Mouse (Mus musculus): ENCODE measurements around the gene Pnmal1. TPM values are rescaled to one million over a fixed set of nuclear protein-coding genes. Genes with fewer than 3 reads are reported as not detected.
A peak's percentile ranks its signal among the peaks of the same experiment; 100 is the strongest.

Gene Pnmal1
- total and polyA plus RNA-seq, 2 experiments from 2014 or later = 61.5 to 64.8 TPM

- Histone ChIP-seq H3K36me3 (ENCODE audit: insufficient read depth) (no peaks in the 10 kb centered on the region), H3K4me2 (ENCODE audit: low read depth) (no peak overlapping the region), H3K4me3 (ENCODE audit: low read depth, low read length) (no peak overlapping the region), H3K4me1 (ENCODE audit: insufficient read depth) (peaks cover 38% of the 10 kb centered on the region), H3K9me3 (ENCODE audit: low read length) (no peaks in the 10 kb centered on the region), H3K9ac (no peak overlapping the region), H3K27me3 (ENCODE audit: insufficient read depth, low read length) (no peaks in the 10 kb centered on the region), H3K27ac (ENCODE audit: low read depth, low read length) (peak overlapping the region; percentile 24)
- 15% methylated on average over 7 of the region's 7 CpGs for WGBS
- TF ChIP-seq CTCF (IDR thresholded peaks at IDR 0.05; ENCODE audit: low read depth) = no peak
- ATAC-seq (peak; percentile 14; the same call in 1 of the 2 replicates), DNase-seq (peak; percentile 57)
Observed at GRCm38 (mm10) chr7:16940292-16940691, 19.2 kb upstream of the Pnmal1 start.

GRCm38 (mm10) chr7:16942861-16943260 lies 16.6 kb upstream of the Pnmal1 start:
- DNase-seq (no peak), ATAC-seq (no peak)
- Histone ChIP-seq H3K4me2 (ENCODE audit: low read depth) (no peak overlapping the region), H3K27ac (ENCODE audit: low read depth, low read length) (peak overlapping the region; percentile 42), H3K4me1 (ENCODE audit: insufficient read depth) (peaks cover 45% of the 10 kb centered on the region), H3K27me3 (ENCODE audit: insufficient read depth, low read length) (no peaks in the 10 kb centered on the region), H3K9me3 (ENCODE audit: low read length) (no peaks in the 10 kb centered on the region), H3K9ac (no peak overlapping the region), H3K36me3 (ENCODE audit: insufficient read depth) (no peaks in the 10 kb centered on the region), H3K4me3 (ENCODE audit: low read depth, low read length) (no peak overlapping the region)
- WGBS = 33% methylated on average over 4 of the region's 4 CpGs
- TF ChIP-seq CTCF (IDR thresholded peaks at IDR 0.05; ENCODE audit: low read depth) = no peak

GRCm38 (mm10) chr7:16944061-16944807 lies 15.2 kb upstream of the Pnmal1 start, which contains the start of gene Pnmal2:
TSS of gene Pnmal2 (plus strand) at chr7:16944682.
- TF ChIP-seq CTCF (IDR thresholded peaks at IDR 0.05; ENCODE audit: low read depth) = no peak
- Histone ChIP-seq H3K9me3 (ENCODE audit: low read length) (no peaks in the 10 kb centered on the region), H3K27me3 (ENCODE audit: insufficient read depth, low read length) (no peaks in the 10 kb centered on the region), H3K4me2 (ENCODE audit: low read depth) (peak within 1 kb of the TSS; percentile 91), H3K9ac (peak within 1 kb of the TSS; percentile 97), H3K4me1 (ENCODE audit: insufficient read depth) (peaks cover 50% of the 10 kb centered on the region), H3K27ac (ENCODE audit: low read depth, low read length) (peak within 1 kb of the TSS; percentile 95), H3K36me3 (ENCODE audit: insufficient read depth) (no peaks in the 10 kb centered on the region), H3K4me3 (ENCODE audit: low read depth, low read length) (peak within 1 kb of the TSS; percentile 83)
- WGBS = 11% methylated on average over 36 of the region's 36 CpGs
- peak; percentile 96 for DNase-seq
- ATAC-seq = peak; percentile 89

- Histone ChIP-seq H3K36me3 (ENCODE audit: insufficient read depth) (no peaks in the 10 kb centered on the region), H3K4me3 (ENCODE audit: low read depth, low read length) (peak overlapping the region; percentile 83), H3K27me3 (ENCODE audit: insufficient read depth, low read length) (no peaks in the 10 kb centered on the region), H3K4me2 (ENCODE audit: low read depth) (peak overlapping the region; percentile 91), H3K4me1 (ENCODE audit: insufficient read depth) (peaks cover 51% of the 10 kb centered on the region), H3K9me3 (ENCODE audit: low read length) (no peaks in the 10 kb centered on the region), H3K9ac (peak overlapping the region; percentile 97), H3K27ac (ENCODE audit: low read depth, low read length) (peak overlapping the region; percentile 95)
- no peak for TF ChIP-seq CTCF (IDR thresholded peaks at IDR 0.05; ENCODE audit: low read depth)
- DNase-seq (no peak), ATAC-seq (peak; percentile 12)
- 2% methylated on average over 22 of the region's 22 CpGs for WGBS
Observed at GRCm38 (mm10) chr7:16944808-16945315, 14.6 kb upstream of the Pnmal1 start.

- H3K4me1 ChIP-seq (ENCODE audit: insufficient read depth) = peaks cover 46% of the 10 kb centered on the region
- no peak for ATAC-seq
Observed at GRCm38 (mm10) chr7:16945419-16945818, 14.1 kb upstream of the Pnmal1 start.

DNA sequence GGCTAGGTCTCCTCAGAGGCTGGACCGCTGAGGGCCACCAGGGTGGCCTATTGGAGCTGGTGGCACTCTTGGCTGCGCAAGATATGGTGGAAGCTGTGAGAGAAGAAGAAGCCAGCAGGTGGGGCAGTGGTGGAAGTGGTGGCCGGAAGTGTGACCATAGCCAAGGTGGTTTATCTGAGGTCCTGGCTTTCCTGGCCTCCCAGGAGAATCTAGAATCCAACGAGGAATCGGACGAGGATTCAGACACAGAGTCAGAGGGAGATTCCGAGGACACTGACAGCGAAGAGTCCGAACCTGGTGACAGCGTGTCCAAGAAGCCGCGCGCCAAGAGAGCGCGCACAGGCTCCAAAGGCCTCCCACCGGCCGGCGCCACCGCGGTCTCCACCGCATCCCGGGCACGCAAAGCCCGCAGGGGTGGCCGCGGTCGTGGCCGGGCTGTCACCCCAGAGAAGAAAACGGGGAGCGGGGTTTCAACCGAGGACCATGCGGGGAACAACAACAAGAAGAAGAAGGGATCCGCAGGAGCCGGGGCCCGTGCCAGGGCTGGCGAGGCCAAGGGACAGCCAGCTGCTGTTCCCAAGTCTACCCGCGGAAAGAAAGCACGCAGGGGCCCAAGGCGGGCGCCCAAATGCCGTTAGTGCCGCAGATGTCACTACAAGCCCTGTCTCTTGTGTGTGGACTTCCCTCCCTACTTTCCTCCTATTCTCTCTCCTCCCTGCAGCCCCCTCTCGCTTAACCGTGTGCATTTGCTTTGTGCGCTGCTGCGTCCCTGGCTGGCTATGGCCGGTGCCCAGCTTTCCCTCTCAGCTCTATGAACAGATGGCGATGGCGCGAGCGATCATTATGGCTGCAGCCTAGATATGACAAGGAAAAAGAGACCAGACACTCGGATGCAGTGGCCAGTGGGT lies 12.8 kb upstream of the Pnmal1 start:
- peak overlapping the region; percentile 97 for H3K9ac ChIP-seq
- H3K4me3 ChIP-seq (ENCODE audit: low read depth, low read length) = peak overlapping the region; percentile 83
- H3K9me3 ChIP-seq (ENCODE audit: low read length) = no peaks in the 10 kb centered on the region
- 4% methylated on average over 51 of the region's 53 CpGs for WGBS
- peaks cover 40% of the 10 kb centered on the region for H3K4me1 ChIP-seq (ENCODE audit: insufficient read depth)
- peak overlapping the region; percentile 91 for H3K4me2 ChIP-seq (ENCODE audit: low read depth)
- peak; percentile 47 for TF ChIP-seq CTCF (IDR thresholded peaks at IDR 0.05; ENCODE audit: low read depth)
- H3K27me3 ChIP-seq (ENCODE audit: insufficient read depth, low read length) = no peaks in the 10 kb centered on the region
- no peaks in the 10 kb centered on the region for H3K36me3 ChIP-seq (ENCODE audit: insufficient read depth)
- H3K27ac ChIP-seq (ENCODE audit: low read depth, low read length) = peak overlapping the region; percentile 95
- ATAC-seq (no peak), DNase-seq (no peak)

More at GRCm38 (mm10) chr7:16945419-16945818, 14.1 kb upstream of the Pnmal1 start:
- no peak for TF ChIP-seq CTCF (IDR thresholded peaks at IDR 0.05; ENCODE audit: low read depth)
- Histone ChIP-seq H3K4me2 (ENCODE audit: low read depth) (peak overlapping the region; percentile 91), H3K36me3 (ENCODE audit: insufficient read depth) (no peaks in the 10 kb centered on the region), H3K27me3 (ENCODE audit: insufficient read depth, low read length) (no peaks in the 10 kb centered on the region), H3K27ac (ENCODE audit: low read depth, low read length) (peak overlapping the region; percentile 95), H3K4me3 (ENCODE audit: low read depth, low read length) (peak overlapping the region; percentile 83), H3K9me3 (ENCODE audit: low read length) (no peaks in the 10 kb centered on the region), H3K9ac (peak overlapping the region; percentile 97)
- no peak for DNase-seq
- 15% methylated on average over 17 of the region's 17 CpGs for WGBS

Data from forebrain, postnatal 0 days (tissue).